Mouse (Mus musculus): ENCODE measurements around the gene Phf8. TPM values are rescaled to one million over a fixed set of nuclear protein-coding genes. Genes with fewer than 3 reads are reported as not detected.

The Phf8 gene
- 59.8 to 78.2 TPM (median 72.7 TPM) in 4 replicates for total RNA-seq (2023)

DNA sequence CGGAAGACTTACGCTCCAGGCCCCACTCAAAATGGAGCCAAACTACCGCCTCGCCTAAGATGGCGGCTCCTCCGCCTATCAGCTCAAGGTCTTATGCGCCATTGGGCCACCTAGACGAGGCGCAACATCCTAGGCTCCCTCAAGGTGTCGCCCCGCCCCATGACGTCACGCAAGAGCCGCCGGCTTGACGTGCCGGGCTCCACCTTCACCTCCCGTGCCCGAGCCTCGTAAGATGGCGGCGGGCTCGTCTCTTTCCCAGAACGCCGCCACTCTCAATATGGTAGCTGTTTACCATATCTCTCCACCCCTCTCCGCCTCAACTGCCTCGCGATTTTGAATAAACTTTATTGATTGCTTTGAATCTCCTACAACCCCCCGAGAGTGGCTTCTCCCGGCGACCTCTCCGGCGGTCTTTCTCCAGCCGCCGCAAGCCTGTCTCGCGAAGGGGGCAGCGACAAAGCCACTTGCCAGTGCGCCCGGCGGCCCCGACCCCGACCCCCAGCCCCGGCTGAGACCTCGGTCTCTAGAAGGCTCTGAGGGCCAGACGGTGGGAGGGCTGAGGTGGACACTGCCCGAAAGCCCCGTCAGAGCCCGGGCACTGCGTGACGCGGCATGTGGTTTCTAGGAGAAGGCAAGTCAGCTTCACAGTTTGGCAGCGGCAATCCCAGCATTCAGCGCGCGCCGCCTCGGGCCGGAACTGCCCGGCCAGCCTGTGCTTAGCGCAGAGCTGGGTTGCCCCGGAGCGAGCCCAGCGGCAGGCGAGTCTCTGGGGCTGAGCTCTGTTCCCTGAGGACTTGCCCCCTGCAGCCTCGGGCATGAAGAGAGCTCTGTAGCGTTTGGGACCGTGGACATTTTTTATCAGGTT lies at the start of gene Phf8:
TSS of gene Phf8 (plus strand) at position 215 of the 865 bp plus-strand sequence.

Other genes starting within 250 kb of the Phf8 start
- gene Fam120c, start 176.5 kb upstream of the Phf8 start, total RNA-seq (2023), result 9.3 to 10.1 TPM (median 9.8 TPM) in 4 replicates